ENCODE assay signal across 8 mouse cellular contexts in the genomic region with DNA sequence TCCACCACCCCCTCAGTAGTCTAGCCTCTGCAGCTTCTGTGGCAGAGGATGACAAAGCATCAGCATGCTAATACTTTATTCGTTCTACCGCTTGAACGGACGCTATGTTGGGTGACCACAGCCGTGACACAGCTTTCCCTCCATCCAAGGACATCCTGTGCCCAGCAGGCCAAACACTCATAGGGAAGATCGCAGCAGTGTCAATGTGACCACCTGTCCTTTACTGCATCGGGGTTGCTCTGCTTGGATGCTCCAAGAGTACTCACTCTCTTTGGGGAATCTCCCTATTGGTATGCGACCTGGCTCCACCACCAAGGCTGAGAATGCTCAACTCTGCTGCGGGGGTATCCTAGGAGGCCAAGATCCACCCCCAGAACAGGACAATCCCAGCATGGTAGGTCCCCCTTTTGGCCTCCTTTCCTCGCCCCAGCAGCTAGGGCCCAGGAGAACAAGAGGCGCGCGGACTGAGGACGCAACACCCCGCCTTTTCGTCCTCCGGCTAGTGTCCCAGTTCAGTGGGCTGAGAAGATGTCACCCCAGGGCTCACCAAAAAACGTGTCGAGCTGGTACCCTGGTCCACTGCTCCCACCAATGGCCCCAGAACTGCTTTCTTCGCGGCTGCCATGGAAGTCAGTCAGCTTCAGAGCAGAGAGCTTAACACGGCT. TPM values are rescaled to one million over a fixed set of nuclear protein-coding genes. Genes with fewer than 3 reads are reported as not detected.
A peak's percentile ranks its signal among the peaks of the same experiment; 100 is the strongest.
DNase-seq lines count a peak whose midpoint lies in the region; ATAC-seq lines count a peak whose summit lies in the region.

No protein-coding gene starts in this region.

- no peaks in the 10 kb centered on the region for H3K9me3 ChIP-seq in forebrain, embryonic 10.5 days
- no peaks in the 10 kb centered on the region for H3K9me3 ChIP-seq in intestine, embryonic 16.5 days (ENCODE audit: control insufficient read depth, low read length)
- H3K9me3 ChIP-seq in midbrain, embryonic 12.5 days = no peaks in the 10 kb centered on the region

- H3K4me3 ChIP-seq in forebrain, embryonic 10.5 days = peak overlapping the region; percentile 57
- H3K4me3 ChIP-seq in intestine, embryonic 16.5 days (ENCODE audit: low read length) = peak overlapping the region; percentile 56
- peak overlapping the region; percentile 49 for H3K4me3 ChIP-seq in midbrain, embryonic 12.5 days

- peaks cover 14% of the 10 kb centered on the region for H3K27me3 ChIP-seq in forebrain, embryonic 10.5 days (ENCODE audit: poor library complexity, severe bottlenecking)
- H3K27me3 ChIP-seq in intestine, embryonic 16.5 days (replicated peaks; ENCODE audit: control insufficient read depth, insufficient read depth, low read length) = no peaks in the 10 kb centered on the region
- no peaks in the 10 kb centered on the region for H3K27me3 ChIP-seq in midbrain, embryonic 12.5 days

- H3K36me3 ChIP-seq in forebrain, embryonic 10.5 days (replicated peaks) = no peaks in the 10 kb centered on the region
- no peaks in the 10 kb centered on the region for H3K36me3 ChIP-seq in intestine, embryonic 16.5 days (ENCODE audit: control insufficient read depth, insufficient read depth, low read length)
- H3K36me3 ChIP-seq in midbrain, embryonic 12.5 days = no peaks in the 10 kb centered on the region

- H3K4me1 ChIP-seq in forebrain, embryonic 10.5 days = no peaks in the 10 kb centered on the region
- H3K4me1 ChIP-seq in intestine, embryonic 16.5 days (ENCODE audit: control insufficient read depth, insufficient read depth, low read length) = no peaks in the 10 kb centered on the region
- no peaks in the 10 kb centered on the region for H3K4me1 ChIP-seq in midbrain, embryonic 12.5 days

- H3K4me2 ChIP-seq in intestine, embryonic 16.5 days (ENCODE audit: low read depth, low read length) = peak overlapping the region; percentile 51
- H3K4me2 ChIP-seq in midbrain, embryonic 12.5 days (replicated peaks) = peak overlapping the region; percentile 57

- 21% methylated on average over 21 of the region's 22 CpGs for WGBS in forebrain, embryonic 10.5 days
- WGBS in intestine, embryonic 16.5 days = 16% methylated on average over 22 of the region's 22 CpGs
- WGBS in midbrain, embryonic 12.5 days = 28% methylated on average over 22 of the region's 22 CpGs

- peak overlapping the region; percentile 80 for H3K27ac ChIP-seq in forebrain, embryonic 10.5 days
- H3K27ac ChIP-seq in intestine, embryonic 16.5 days (ENCODE audit: low read length) = peak overlapping the region; percentile 69; the same call in 1 of the 2 replicates
- peak overlapping the region; percentile 56 for H3K27ac ChIP-seq in midbrain, embryonic 12.5 days (replicated peaks)

- DNase-seq in cerebellum, postnatal 10 days = no peak
- peak; percentile 11 for DNase-seq in right cerebral cortex, postnatal 14 days
- no peak for DNase-seq in right cerebral cortex, postnatal 4 days
- DNase-seq in forebrain, embryonic 10.5 days (ENCODE audit: extremely low spot score, low spot score) = no peak
- DNase-seq in thymus, postnatal 0 days (ENCODE audit: low spot score) = no peak

- peak; percentile 37 for ATAC-seq in cerebellum, adult (ENCODE audit: insufficient number of reproducible peaks, low FRiP score, low TSS enrichment)
- ATAC-seq in intestine, embryonic 16.5 days = no peak; the same call in 1 of the 2 replicates
- ATAC-seq in midbrain, embryonic 12.5 days (ENCODE audit: low FRiP score, low read depth) = no peak; the same call in 1 of the 2 replicates

- H3K9ac ChIP-seq in intestine, embryonic 16.5 days (ENCODE audit: low read depth, low read length) = peak overlapping the region; percentile 73
- H3K9ac ChIP-seq in midbrain, embryonic 12.5 days (replicated peaks) = peak overlapping the region; percentile 28; the same call in 1 of the 2 replicates

RNA-seq across cellular contexts. Expression of a gene that starts 0.6 kb away (rescaled TPM):
- polyA plus RNA-seq in forebrain, embryonic 10.5 days (2016; fragmentation: Nextera tagmentation; extraction: Ambion mirVana) = 7.2 and 7.3 TPM in 2 replicates
- polyA plus RNA-seq in intestine, embryonic 16.5 days (2015; fragmentation: Nextera tagmentation; extraction: Ambion mirVana) = 39.3 and 55.9 TPM in 2 replicates
- polyA plus RNA-seq in midbrain, embryonic 12.5 days (2016; fragmentation: Nextera tagmentation; extraction: Ambion mirVana) = 7.6 TPM in 2 replicates
- 8.3 and 9.3 TPM in 2 replicates for polyA plus RNA-seq in thymus, postnatal 0 days (2015; fragmentation: Nextera tagmentation; extraction: Ambion mirVana)
